Mouse (Mus musculus) hindbrain, embryonic 14.5 days (tissue): ENCODE measurements at regions not wholly inside any gene's neighbourhood (a gene's known extent, or its start where the extent isn't known, plus 50 kb on each side); places are given as distances from the start of the nearest gene placed in this dataset.

Source experiments
- ATAC-seq: fragments of 200-750 bp; cut with Nextera tagmentation; 2 replicates; pipeline ENCODE4 v1.8.0; 2017; ENCODE audit warnings: moderate number of reproducible peaks, mild to moderate bottlenecking, moderate TSS enrichment, moderate library complexity; ENCODE audit not compliant: low FRiP score
- DNase-seq: peaks from one replicate; pipeline ENCODE4 v3.0.0-alpha.2; 2015; ENCODE audit warnings: low spot score
- H3K27ac ChIP-seq: fragments of 300-500 bp; sonication (generic); 2 replicates; pipeline ENCODE4 v1.5.1; 2014; ENCODE audit warnings: mild to moderate bottlenecking, moderate library complexity
- H3K27me3 ChIP-seq: fragments of 300-500 bp; sonication (generic); 2 replicates; pipeline ENCODE4 v1.6.1; 2014; ENCODE audit warnings: mild to moderate bottlenecking, low read length, mixed read lengths; ENCODE audit not compliant: control insufficient read depth, insufficient read depth
- H3K36me3 ChIP-seq: fragments of 300-500 bp; sonication (generic); replicated peaks from 2 replicates; pipeline ENCODE4 v1.6.1; 2014; ENCODE audit not compliant: control insufficient read depth, insufficient read depth
- H3K4me1 ChIP-seq: fragments of 300-500 bp; sonication (generic); replicated peaks from 2 replicates; pipeline ENCODE4 v1.6.1; 2014; ENCODE audit warnings: antibody characterized with exemption, low read length, mixed read lengths; ENCODE audit not compliant: control insufficient read depth, insufficient read depth
- H3K4me2 ChIP-seq: fragments of 300-500 bp; sonication (generic); replicated peaks from 2 replicates; pipeline ENCODE4 v1.6.1; 2014; ENCODE audit warnings: mild to moderate bottlenecking, moderate library complexity
- H3K4me3 ChIP-seq: fragments of 300-500 bp; sonication (generic); replicated peaks from 2 replicates; pipeline ENCODE4 v1.5.1; 2014; ENCODE audit warnings: mild to moderate bottlenecking, low read length
- H3K9ac ChIP-seq: fragments of 300-500 bp; sonication (generic); 2 replicates; pipeline ENCODE4 v1.6.1; 2014
- H3K9me3 ChIP-seq: fragments of 300-500 bp; sonication (generic); 2 replicates; pipeline ENCODE4 v1.6.1; 2016; ENCODE audit warnings: low read length; ENCODE audit not compliant: control insufficient read depth
- WGBS: fragments of 180-500 bp; shearing (Covaris S2); extraction: QIAGEN DNeasy Blood & Tissue Kit; methylation state at CpG from one replicate; pipeline ENCODE4 v1.1.7; 2014; 5-methylcytosine and 5-hydroxymethylcytosine counted together

DNA sequence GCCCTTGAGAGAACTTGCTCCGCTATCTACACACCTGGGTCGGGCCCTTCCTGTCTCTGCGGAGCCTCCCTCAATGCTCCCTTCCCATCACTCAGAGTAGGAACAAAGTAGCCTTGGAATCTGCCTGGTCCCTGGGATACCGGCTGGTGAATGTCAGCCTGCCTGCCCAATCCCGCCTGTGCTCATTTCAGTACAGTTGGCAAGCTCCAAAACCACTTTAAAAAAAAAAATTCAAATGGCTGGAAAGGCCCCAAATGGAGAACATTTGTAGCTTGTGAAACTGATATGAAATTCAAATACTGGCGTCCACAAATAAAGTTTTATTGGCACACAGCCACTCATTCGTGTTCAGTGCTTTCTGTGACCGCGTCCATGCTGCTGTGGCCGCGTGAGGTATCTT lies 50.3 kb upstream of the 4930470P17Rik start:
- H3K27me3 ChIP-seq: no peaks in the 10 kb centered on the region

More for the DNA sequence above, 50.3 kb upstream of the 4930470P17Rik start:
- Histone ChIP-seq H3K4me2 (no peak overlapping the region), H3K9ac (no peak overlapping the region), H3K4me3 (no peak overlapping the region), H3K36me3 (no peaks in the 10 kb centered on the region), H3K9me3 (no peaks in the 10 kb centered on the region), H3K4me1 (0 out of 2 replicates have a peak, but pooled peaks cover under 1% of the 10 kb centered on the region), H3K27ac (no peak overlapping the region)
- no peak for ATAC-seq
- WGBS: 88% methylated on average over 11 of the region's 11 CpGs
- no peak for DNase-seq
